Mouse (Mus musculus) cortical plate, adult 2 months (tissue): ENCODE data around the gene Plpp1.

ENCODE experiments used
- CTCF ChIP-seq: fragments of 200-500 bp; IDR thresholded peaks from 2 replicates; pipeline ENCODE4 v1.5.1; 2011; ENCODE audit warnings: mild to moderate bottlenecking, control low read depth, low read length; ENCODE audit not compliant: insufficient read depth; ENCODE audit errors: extremely low read depth
- POLR2A ChIP-seq: fragments of 200-500 bp; IDR thresholded peaks from 2 replicates; pipeline ENCODE4 v1.6.1; 2011; ENCODE audit warnings: mild to moderate bottlenecking, low read length, control low read depth; ENCODE audit not compliant: insufficient read depth; ENCODE audit errors: extremely low read depth

GRCm38 (mm10) chr13:112757395-112757794 is 43.2 kb upstream of the Plpp1 start:
- TF ChIP-seq CTCF (no peak), POLR2A (no peak)
